Mouse (Mus musculus) kidney, embryonic 16.5 days (tissue): ENCODE measurements around the gene Gm525. TPM values are rescaled to one million over a fixed set of nuclear protein-coding genes. Genes with fewer than 3 reads are reported as not detected.
A peak's percentile ranks its signal among the peaks of the same experiment; 100 is the strongest.

Source experiments
- ATAC-seq: fragments of 200-750 bp; cut with Nextera tagmentation; 2 replicates; pipeline ENCODE4 v1.8.0; 2017; ENCODE audit warnings: moderate TSS enrichment; ENCODE audit not compliant: low FRiP score, low TSS enrichment
- H3K27ac ChIP-seq: fragments of 300-500 bp; sonication (generic); 2 replicates; pipeline ENCODE4 v1.5.1; 2014; ENCODE audit warnings: low read length
- H3K27me3 ChIP-seq: fragments of 300-500 bp; sonication (generic); 2 replicates; pipeline ENCODE4 v1.6.1; 2014; ENCODE audit warnings: low read length, control low read depth, mixed read lengths; ENCODE audit not compliant: insufficient read depth
- H3K36me3 ChIP-seq: fragments of 300-500 bp; sonication (generic); 2 replicates; pipeline ENCODE4 v1.6.1; 2014; ENCODE audit warnings: low read length, control low read depth, mixed read lengths; ENCODE audit not compliant: insufficient read depth
- H3K4me1 ChIP-seq: fragments of 300-500 bp; sonication (generic); 2 replicates; pipeline ENCODE4 v1.6.1; 2014; ENCODE audit warnings: low read length, control low read depth, mixed read lengths; ENCODE audit not compliant: insufficient read depth
- H3K4me2 ChIP-seq: fragments of 300-500 bp; sonication (generic); replicated peaks from 2 replicates; pipeline ENCODE4 v1.6.1; 2014; ENCODE audit warnings: low read depth, low read length
- H3K4me3 ChIP-seq: fragments of 300-500 bp; sonication (generic); 2 replicates; pipeline ENCODE4 v1.5.1; 2014; ENCODE audit warnings: mild to moderate bottlenecking, low read length
- H3K9ac ChIP-seq: fragments of 300-500 bp; sonication (generic); replicated peaks from 2 replicates; pipeline ENCODE4 v1.6.1; 2014; ENCODE audit warnings: low read length
- H3K9me3 ChIP-seq: fragments of 300-500 bp; sonication (generic); 2 replicates; pipeline ENCODE4 v1.6.1; 2016; ENCODE audit warnings: low read length, control low read depth
- WGBS: fragments of 180-500 bp; shearing (Covaris S2); extraction: QIAGEN DNeasy Blood & Tissue Kit; methylation state at CpG from one replicate; pipeline ENCODE4 v1.1.7; 2014; 5-methylcytosine and 5-hydroxymethylcytosine counted together
- polyA plus RNA-seq: library from polyadenylated mRNA; unstranded; fragments of >200 nt; fragmentation: Nextera tagmentation; extraction: Ambion mirVana; gene quantifications from 2 replicates; pipeline ENCODE4 v1.2.1, GENCODE M21; 2015

Gene Gm525
- polyA plus RNA-seq, 1 experiment from 2014 or later, result 0.41 TPM

DNA sequence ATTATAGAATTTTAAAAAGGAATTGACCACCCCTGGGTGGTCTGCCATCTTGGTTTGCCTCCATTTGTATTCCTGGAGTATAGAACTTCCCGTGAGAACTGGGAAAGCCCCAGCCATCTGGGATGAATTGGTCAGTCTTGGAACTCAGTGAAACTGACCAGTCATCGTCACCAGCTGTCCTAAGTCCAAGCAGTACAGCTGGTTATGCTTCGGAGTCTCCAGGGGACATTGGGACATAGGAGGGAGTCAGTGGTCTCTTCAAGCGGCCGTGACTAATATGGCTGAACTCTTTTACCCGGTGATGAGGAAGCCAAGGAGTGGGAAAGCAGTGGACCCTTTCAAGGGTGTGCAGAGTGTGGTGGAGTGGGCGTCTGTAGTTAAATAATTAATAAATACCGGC is 31.6 kb downstream of the Gm525 start:
- no peak overlapping the region for H3K4me3 ChIP-seq

GRCm38 (mm10) chr11:89105823-89106222 is 32.2 kb downstream of the Gm525 start:
- Histone ChIP-seq H3K4me2 (no peak overlapping the region), H3K27me3 (no peaks in the 10 kb centered on the region), H3K36me3 (no peaks in the 10 kb centered on the region), H3K27ac (no peak overlapping the region), H3K4me3 (no peak overlapping the region), H3K9ac (no peak overlapping the region), H3K4me1 (peaks cover 8% of the 10 kb centered on the region), H3K9me3 (no peaks in the 10 kb centered on the region)
- ATAC-seq, result no peak
- 87% methylated on average over 11 of the region's 11 CpGs for WGBS

More for the DNA sequence above, 31.6 kb downstream of the Gm525 start:
- Histone ChIP-seq H3K27ac (no peak overlapping the region), H3K4me2 (no peak overlapping the region), H3K36me3 (no peaks in the 10 kb centered on the region), H3K27me3 (no peaks in the 10 kb centered on the region), H3K4me1 (peaks cover 11% of the 10 kb centered on the region), H3K9me3 (no peaks in the 10 kb centered on the region), H3K9ac (no peak overlapping the region)
- 87% methylated on average over 8 of the region's 8 CpGs for WGBS
- no peak; the same call in 1 of the 2 replicates for ATAC-seq

DNA sequence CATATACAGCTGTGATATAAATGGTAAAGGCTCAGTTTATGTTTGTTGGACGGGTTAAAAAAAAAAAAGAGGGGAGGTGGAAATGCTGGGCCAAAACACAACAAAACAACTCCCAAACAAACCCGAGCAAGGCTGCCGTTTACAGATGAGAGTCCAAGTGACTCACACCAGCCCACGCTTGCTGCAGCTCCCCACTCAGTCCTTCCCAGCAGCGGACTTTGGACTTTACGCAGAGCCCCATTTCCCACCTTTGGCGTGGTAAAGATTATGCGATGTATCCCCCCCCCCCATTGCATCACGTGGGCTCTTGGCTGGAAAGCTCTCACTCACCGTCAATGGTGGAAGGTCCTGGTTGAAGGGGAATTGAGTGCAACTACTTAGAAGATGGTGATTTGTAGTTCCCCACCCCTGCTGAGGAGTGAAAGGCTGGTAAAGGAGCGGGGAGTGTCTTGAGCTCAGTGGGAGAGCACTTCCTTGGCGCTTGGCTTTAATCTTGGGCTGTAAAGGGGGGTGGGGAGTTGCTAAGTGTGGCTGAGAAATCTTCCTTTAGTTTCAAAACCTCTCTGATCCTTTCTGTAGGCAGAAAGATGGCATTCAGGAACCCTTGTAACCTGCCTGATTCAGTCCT is 33.7 kb downstream of the Gm525 start:
- no peak overlapping the region for H3K4me2 ChIP-seq
- H3K4me1 ChIP-seq, result 0 out of 2 replicates have a peak, but pooled peaks cover 3% of the 10 kb centered on the region
- no peak for ATAC-seq
- H3K36me3 ChIP-seq, result no peaks in the 10 kb centered on the region
- 24% methylated on average over 12 of the region's 12 CpGs for WGBS
- H3K27me3 ChIP-seq, result no peaks in the 10 kb centered on the region
- no peaks in the 10 kb centered on the region for H3K9me3 ChIP-seq
- H3K27ac ChIP-seq, result no peak overlapping the region
- no peak overlapping the region for H3K9ac ChIP-seq
- H3K4me3 ChIP-seq, result no peak overlapping the region

- WGBS, result 9% methylated on average over 13 of the region's 13 CpGs
- Histone ChIP-seq H3K4me3 (no peak overlapping the region), H3K27me3 (no peaks in the 10 kb centered on the region), H3K9me3 (peaks cover 3% of the 10 kb centered on the region; the same call in 1 of the 2 replicates), H3K4me2 (peak overlapping the region; percentile 14; the same call in 1 of the 2 replicates), H3K9ac (no peak overlapping the region), H3K36me3 (no peaks in the 10 kb centered on the region), H3K4me1 (peaks cover 10% of the 10 kb centered on the region; the same call in 1 of the 2 replicates), H3K27ac (no peak overlapping the region)
- no peak for ATAC-seq
Measured at GRCm38 (mm10) chr11:89124411-89124810, 50.8 kb downstream of the Gm525 start.

DNA sequence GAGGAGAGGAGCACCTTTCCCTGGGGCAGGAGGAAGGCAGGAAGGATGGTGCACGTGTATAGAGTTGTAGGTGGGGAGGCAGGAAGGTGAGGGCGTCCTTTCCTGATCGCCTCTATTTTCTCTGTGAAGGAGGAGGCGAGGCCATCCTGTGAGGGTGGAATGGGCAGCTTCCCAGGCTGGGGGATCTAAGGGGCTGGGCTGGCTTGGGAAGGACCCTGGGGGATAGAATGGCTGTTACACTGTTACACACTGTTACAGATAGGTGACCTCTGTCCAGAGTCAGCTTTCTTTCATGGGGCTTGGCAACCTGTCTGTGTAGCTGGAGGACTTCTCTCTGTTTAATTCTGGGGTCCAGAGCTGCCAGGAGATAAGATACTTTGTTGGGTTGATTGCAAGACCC is 57.2 kb downstream of the Gm525 start:
- H3K27me3 ChIP-seq, result no peaks in the 10 kb centered on the region
- no peak overlapping the region for H3K9ac ChIP-seq
- H3K27ac ChIP-seq, result no peak overlapping the region
- WGBS, result 32% methylated on average over 4 of the region's 4 CpGs
- H3K4me2 ChIP-seq, result no peak overlapping the region
- H3K4me3 ChIP-seq, result no peak overlapping the region
- peaks cover 3% of the 10 kb centered on the region; the same call in 1 of the 2 replicates for H3K9me3 ChIP-seq
- no peaks in the 10 kb centered on the region for H3K36me3 ChIP-seq
- ATAC-seq, result 0 out of 2 replicates have a peak, but pooled peaks have one; percentile 32
- H3K4me1 ChIP-seq, result peaks cover 5% of the 10 kb centered on the region; the same call in 1 of the 2 replicates

- ATAC-seq, result no peak
- H3K4me2 ChIP-seq, result no peak overlapping the region
- H3K9me3 ChIP-seq, result no peaks in the 10 kb centered on the region
- H3K4me1 ChIP-seq, result peaks cover 5% of the 10 kb centered on the region; the same call in 1 of the 2 replicates
- H3K4me3 ChIP-seq, result no peak overlapping the region
- WGBS, result 78% methylated on average over 7 of the region's 7 CpGs
- no peak overlapping the region for H3K9ac ChIP-seq
- H3K27ac ChIP-seq, result no peak overlapping the region
- H3K27me3 ChIP-seq, result no peaks in the 10 kb centered on the region
- no peaks in the 10 kb centered on the region for H3K36me3 ChIP-seq
Measured at GRCm38 (mm10) chr11:89132406-89132805, 58.8 kb downstream of the Gm525 start.

GRCm38 (mm10) chr11:89134211-89134610 is 60.6 kb downstream of the Gm525 start:
- WGBS, result 69% methylated on average over 2 of the region's 2 CpGs
- Histone ChIP-seq H3K27me3 (no peaks in the 10 kb centered on the region), H3K4me2 (no peak overlapping the region)

DNA sequence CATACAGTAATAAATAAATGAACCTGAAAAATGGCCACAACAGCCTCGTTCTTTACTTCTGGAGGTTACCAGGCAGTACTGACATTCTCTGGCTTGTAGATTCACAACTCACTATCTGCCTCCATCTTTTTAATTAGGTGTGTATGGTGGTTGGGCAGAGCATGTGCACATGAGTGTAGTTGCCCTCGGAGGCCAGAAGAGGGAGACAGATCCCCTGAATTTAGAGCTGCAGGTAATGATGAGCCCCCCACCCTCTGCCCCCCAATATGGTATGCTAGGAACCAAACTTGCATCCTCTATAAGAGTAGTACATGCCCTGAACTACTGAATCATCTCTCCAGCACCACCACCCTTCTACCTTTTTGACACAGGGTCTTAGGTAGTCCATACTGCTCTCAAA is 64.3 kb downstream of the Gm525 start:
- peaks cover 2% of the 10 kb centered on the region; the same call in 1 of the 2 replicates for H3K9me3 ChIP-seq

More at GRCm38 (mm10) chr11:89134211-89134610, 60.6 kb downstream of the Gm525 start:
- Histone ChIP-seq H3K9ac (no peak overlapping the region), H3K4me1 (peaks cover 5% of the 10 kb centered on the region; the same call in 1 of the 2 replicates), H3K9me3 (no peaks in the 10 kb centered on the region; the same call in 1 of the 2 replicates), H3K4me3 (no peak overlapping the region), H3K27ac (no peak overlapping the region), H3K36me3 (no peaks in the 10 kb centered on the region)
- no peak for ATAC-seq

More for the DNA sequence above, 64.3 kb downstream of the Gm525 start:
- Histone ChIP-seq H3K4me1 (0 out of 2 replicates have a peak, but pooled peaks cover 3% of the 10 kb centered on the region), H3K27ac (no peak overlapping the region), H3K36me3 (no peaks in the 10 kb centered on the region), H3K4me2 (no peak overlapping the region), H3K27me3 (no peaks in the 10 kb centered on the region), H3K9ac (no peak overlapping the region), H3K4me3 (no peak overlapping the region)
- 93% methylated on average over 2 of the region's 2 CpGs for WGBS
- no peak for ATAC-seq
